Mouse (Mus musculus) testis, adult 2 months (tissue): ENCODE data around the gene Art5.

Experiments used
- CTCF ChIP-seq: fragments of 200-500 bp; IDR thresholded peaks from 2 replicates; pipeline ENCODE4 v1.5.1; 2012; ENCODE audit warnings: low read depth, mild to moderate bottlenecking, inconsistent platforms, low read length, moderate library complexity; ENCODE audit not compliant: control insufficient read depth, insufficient read depth, insufficient replicate concordance
- POLR2A ChIP-seq: fragments of 200-500 bp; IDR thresholded peaks from 2 replicates; pipeline ENCODE4 v1.6.1; 2012; ENCODE audit warnings: low read depth, mild to moderate bottlenecking, inconsistent platforms, low read length, moderate library complexity; ENCODE audit not compliant: control insufficient read depth

- TF ChIP-seq POLR2A (peak; percentile 77), CTCF (no peak)
These were observed 44.0 kb downstream of the Art5 start, which contains the start of the genes Rnf121, Xndc1 and Xntrpc for GRCm38 (mm10) chr7:102065046-102065891.
